Mouse (Mus musculus) skeletal muscle tissue, postnatal 0 days (tissue): ENCODE measurements around the gene Olfr1277. TPM values are rescaled to one million over a fixed set of nuclear protein-coding genes. Genes with fewer than 3 reads are reported as not detected.

Experiments used
- polyA plus RNA-seq: library from polyadenylated mRNA; unstranded; fragments of >200 nt; fragmentation: Nextera tagmentation; extraction: Ambion mirVana; gene quantifications from 2 replicates; pipeline ENCODE4 v1.2.1, GENCODE M21; 2015

The Olfr1277 gene
- not detected in 2 replicates for polyA plus RNA-seq

GRCm38 (mm10) chr2:111274006-111274405, at the start of gene Olfr1277:
Gene Olfr1277 (minus strand): TSS chr2:111274106.

GRCm38 (mm10) chr2:111313717-111314116, 39.8 kb upstream of the Olfr1277 start, which contains the start of gene Olfr1280:
Gene Olfr1280 (plus strand): TSS chr2:111314017.

GRCm38 (mm10) chr2:111300374-111300773, 26.5 kb upstream of the Olfr1277 start, which contains the start of gene Olfr1279:
Gene Olfr1279 (plus strand): TSS chr2:111300635.

GRCm38 (mm10) chr2:111289836-111290235, 15.9 kb upstream of the Olfr1277 start, which contains the start of gene Olfr1278:
Gene Olfr1278 (plus strand): TSS chr2:111290136.

GRCm38 (mm10) chr2:111254216-111254615, 19.7 kb downstream of the Olfr1277 start, which contains the start of gene Olfr1276:
Gene Olfr1276 (plus strand): TSS chr2:111254516.

GRCm38 (mm10) chr2:111235186-111235585, 38.7 kb downstream of the Olfr1277 start, which contains the start of gene Olfr1275:
Gene Olfr1275 (minus strand): TSS chr2:111235286.

GRCm38 (mm10) chr2:111229502-111229901, 44.4 kb downstream of the Olfr1277 start, which contains the start of gene 4930430A15Rik:
Gene 4930430A15Rik (minus strand): TSS chr2:111229602.

Other genes starting within 250 kb of the Olfr1277 start
- gene Gm13941, start 168.1 kb downstream of the Olfr1277 start, polyA plus RNA-seq: not detected in 2 replicates
- not detected in 2 replicates for gene Gm15130, start 121.2 kb downstream of the Olfr1277 start, polyA plus RNA-seq
- not detected in 2 replicates for gene 4930430A15Rik, start 44.5 kb downstream of the Olfr1277 start, polyA plus RNA-seq
- gene Olfr1275, start 38.8 kb downstream of the Olfr1277 start, polyA plus RNA-seq: not detected in 2 replicates
- not detected in 2 replicates for gene Olfr1276, start 19.6 kb downstream of the Olfr1277 start, polyA plus RNA-seq
- gene Olfr1278, start 16.0 kb upstream of the Olfr1277 start, polyA plus RNA-seq: not detected in 2 replicates
- not detected in 2 replicates for gene Olfr1279, start 26.5 kb upstream of the Olfr1277 start, polyA plus RNA-seq
- not detected in 2 replicates for gene Olfr1280, start 39.9 kb upstream of the Olfr1277 start, polyA plus RNA-seq
- gene Olfr1281, start 52.4 kb upstream of the Olfr1277 start, polyA plus RNA-seq: not detected in 2 replicates
- not detected in 2 replicates for gene Olfr1282, start 62.0 kb upstream of the Olfr1277 start, polyA plus RNA-seq
- gene Olfr1283, start 92.7 kb upstream of the Olfr1277 start, polyA plus RNA-seq: not detected in 2 replicates
- gene Olfr1284, start 101.4 kb upstream of the Olfr1277 start, polyA plus RNA-seq: not detected in 2 replicates
- not detected in 2 replicates for gene Olfr1286, start 149.0 kb upstream of the Olfr1277 start, polyA plus RNA-seq
- gene Olfr1287, start 175.0 kb upstream of the Olfr1277 start, polyA plus RNA-seq: not detected in 2 replicates
- gene Olfr1288, start 200.0 kb upstream of the Olfr1277 start, polyA plus RNA-seq: not detected in 2 replicates
- not detected in 2 replicates for gene Olfr1289, start 206.7 kb upstream of the Olfr1277 start, polyA plus RNA-seq
- gene Olfr1290, start 219.7 kb upstream of the Olfr1277 start, polyA plus RNA-seq: not detected in 2 replicates
- not detected in 2 replicates for gene Olfr1291-ps1, start 223.1 kb upstream of the Olfr1277 start, polyA plus RNA-seq